Mouse (Mus musculus) liver, postnatal 0 days (tissue): ENCODE measurements around the gene Apba2. TPM values are rescaled to one million over a fixed set of nuclear protein-coding genes. Genes with fewer than 3 reads are reported as not detected.
A peak's percentile ranks its signal among the peaks of the same experiment; 100 is the strongest.

Source experiments
- ATAC-seq: fragments of 200-750 bp; cut with Nextera tagmentation; 2 replicates; pipeline ENCODE4 v1.8.0; 2017; ENCODE audit warnings: mild to moderate bottlenecking, moderate library complexity
- DNase-seq: peaks from one replicate; pipeline ENCODE4 v3.0.0-alpha.2; 2016
- H3K27ac ChIP-seq: fragments of 300-500 bp; sonication (generic); 2 replicates; pipeline ENCODE4 v1.5.1; 2014; ENCODE audit warnings: antibody characterized with exemption, moderate library complexity, mild to moderate bottlenecking, low read depth
- H3K27me3 ChIP-seq: fragments of 300-500 bp; sonication (generic); 2 replicates; pipeline ENCODE4 v1.6.1; 2014; ENCODE audit warnings: low read length, control low read depth, mixed read lengths; ENCODE audit not compliant: insufficient read depth
- H3K36me3 ChIP-seq: fragments of 300-500 bp; sonication (generic); replicated peaks from 2 replicates; pipeline ENCODE4 v1.6.1; 2014; ENCODE audit warnings: mild to moderate bottlenecking, control low read depth, low read length, moderate library complexity, mixed read lengths; ENCODE audit not compliant: insufficient read depth
- H3K4me1 ChIP-seq: fragments of 300-500 bp; sonication (generic); 2 replicates; pipeline ENCODE4 v1.6.1; 2014; ENCODE audit warnings: antibody characterized with exemption, mild to moderate bottlenecking, control low read depth; ENCODE audit not compliant: insufficient read depth
- H3K4me2 ChIP-seq: fragments of 300-500 bp; sonication (generic); 2 replicates; pipeline ENCODE4 v1.6.1; 2014; ENCODE audit warnings: low read depth, mild to moderate bottlenecking, low read length, moderate library complexity, mixed read lengths
- H3K4me3 ChIP-seq: fragments of 300-500 bp; sonication (generic); 2 replicates; pipeline ENCODE4 v1.5.1; 2014; ENCODE audit warnings: low read depth, low read length
- H3K9ac ChIP-seq: fragments of 300-500 bp; sonication (generic); replicated peaks from 2 replicates; pipeline ENCODE4 v1.6.1; 2014; ENCODE audit warnings: mild to moderate bottlenecking, moderate library complexity
- H3K9me3 ChIP-seq: fragments of 300-500 bp; sonication (generic); 2 replicates; pipeline ENCODE4 v1.6.1; 2016; ENCODE audit warnings: mild to moderate bottlenecking, control low read depth, low read length, mixed read lengths
- CTCF ChIP-seq: sonication (generic); IDR thresholded peaks from 2 replicates; pipeline ENCODE4 v1.5.1; 2016; ENCODE audit warnings: antibody characterized with exemption, low read depth
- EP300 ChIP-seq: IDR thresholded peaks from 2 replicates; pipeline ENCODE4 v1.6.1; 2016; ENCODE audit warnings: antibody characterized with exemption, low read depth, mild to moderate bottlenecking
- WGBS: fragments of 180-500 bp; shearing (Covaris S2); extraction: QIAGEN DNeasy Blood & Tissue Kit; methylation state at CpG from one replicate; pipeline ENCODE4 v1.1.7; 2014; ENCODE audit not compliant: insufficient replicate concordance; 5-methylcytosine and 5-hydroxymethylcytosine counted together
- polyA plus RNA-seq: library from polyadenylated mRNA; unstranded; fragments of >200 nt; fragmentation: Nextera tagmentation; extraction: Ambion mirVana; gene quantifications from 2 replicates; pipeline ENCODE4 v1.2.1, GENCODE M21; 2015

The Apba2 gene
- polyA plus RNA-seq, 1 experiment from 2014 or later = not detected

DNA sequence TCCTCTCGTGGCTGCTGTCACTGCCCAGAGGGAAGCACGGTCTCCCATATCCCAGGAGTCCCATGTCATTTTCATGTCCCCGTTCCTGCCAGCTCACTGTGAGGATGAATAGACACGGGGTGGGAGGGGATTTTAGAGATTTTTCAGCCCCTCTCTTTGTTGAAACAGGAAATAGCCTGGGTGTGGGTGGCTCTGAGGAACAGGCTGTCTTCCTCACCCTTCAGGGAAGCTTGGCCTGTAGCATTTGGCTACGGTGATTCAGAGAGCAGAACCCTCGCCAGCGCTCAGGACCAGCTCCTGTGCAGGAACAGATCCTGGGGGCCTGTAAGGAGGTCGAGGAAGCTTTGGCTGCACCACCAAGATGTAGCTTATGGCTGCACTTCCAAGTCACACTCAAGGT, 45.3 kb downstream of the Apba2 start:
- 60% methylated on average over 8 of the region's 8 CpGs for WGBS
- H3K4me1 ChIP-seq = no peaks in the 10 kb centered on the region
- H3K4me3 ChIP-seq = no peak overlapping the region
- H3K9me3 ChIP-seq = no peaks in the 10 kb centered on the region
- no peak overlapping the region for H3K9ac ChIP-seq
- no peaks in the 10 kb centered on the region for H3K27me3 ChIP-seq
- ATAC-seq = no peak
- no peak for TF ChIP-seq EP300
- TF ChIP-seq CTCF = no peak
- H3K4me2 ChIP-seq = no peak overlapping the region
- H3K36me3 ChIP-seq = no peaks in the 10 kb centered on the region
- H3K27ac ChIP-seq = no peak overlapping the region
- no peak for DNase-seq

- no peak overlapping the region for H3K9ac ChIP-seq
- no peaks in the 10 kb centered on the region for H3K36me3 ChIP-seq
- TF ChIP-seq CTCF (no peak), EP300 (no peak)
- H3K4me1 ChIP-seq = no peaks in the 10 kb centered on the region
- WGBS = 80% methylated on average over 1 of the region's 1 CpGs
- no peak overlapping the region for H3K4me2 ChIP-seq
- DNase-seq = no peak
- no peaks in the 10 kb centered on the region for H3K9me3 ChIP-seq
- no peak overlapping the region for H3K27ac ChIP-seq
- ATAC-seq = no peak
- no peak overlapping the region for H3K4me3 ChIP-seq
- no peaks in the 10 kb centered on the region for H3K27me3 ChIP-seq
These were observed 49.4 kb downstream of the Apba2 start for GRCm38 (mm10) chr7:64550856-64551255.

DNA sequence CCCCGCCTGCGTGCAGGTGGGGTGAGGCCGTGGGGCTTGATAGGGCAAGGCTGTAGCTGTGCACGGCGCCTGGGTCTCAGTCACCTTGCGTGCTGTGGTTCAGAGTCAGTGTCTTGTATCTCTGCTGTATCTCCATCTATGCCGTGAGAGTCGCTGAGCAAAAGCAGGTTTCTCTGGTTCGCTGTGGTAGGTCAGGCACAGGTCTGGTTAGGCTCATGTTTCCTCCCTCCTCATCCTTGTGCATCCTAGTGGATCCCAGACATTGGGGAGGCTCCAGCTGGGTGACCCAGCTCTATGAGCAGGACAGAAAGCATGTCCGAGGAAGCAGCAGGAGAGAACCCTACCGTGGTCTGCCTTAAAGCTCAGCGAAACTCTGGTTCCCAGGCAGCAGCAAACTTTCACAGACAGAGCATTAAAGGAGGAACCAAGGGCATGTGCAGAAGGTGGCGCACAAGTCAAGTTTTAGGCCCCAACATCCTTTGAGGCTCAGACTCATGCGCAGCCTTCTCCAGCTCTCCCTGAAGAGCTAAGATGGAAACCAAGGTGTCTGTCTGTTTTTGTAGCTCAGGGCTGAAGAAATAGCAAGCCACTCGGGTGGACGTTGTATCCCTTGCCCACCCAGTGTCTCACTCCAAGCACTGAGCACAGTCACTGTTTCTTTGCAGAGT, 51.2 kb downstream of the Apba2 start:
- H3K36me3 ChIP-seq = no peaks in the 10 kb centered on the region
- ATAC-seq (no peak), DNase-seq (no peak)
- TF ChIP-seq CTCF (no peak), EP300 (no peak)
- H3K9me3 ChIP-seq = no peaks in the 10 kb centered on the region
- no peak overlapping the region for H3K4me2 ChIP-seq
- H3K4me3 ChIP-seq = no peak overlapping the region
- no peak overlapping the region for H3K27ac ChIP-seq
- no peaks in the 10 kb centered on the region for H3K27me3 ChIP-seq
- 84% methylated on average over 10 of the region's 16 CpGs for WGBS
- no peak overlapping the region for H3K9ac ChIP-seq
- no peaks in the 10 kb centered on the region for H3K4me1 ChIP-seq

DNA sequence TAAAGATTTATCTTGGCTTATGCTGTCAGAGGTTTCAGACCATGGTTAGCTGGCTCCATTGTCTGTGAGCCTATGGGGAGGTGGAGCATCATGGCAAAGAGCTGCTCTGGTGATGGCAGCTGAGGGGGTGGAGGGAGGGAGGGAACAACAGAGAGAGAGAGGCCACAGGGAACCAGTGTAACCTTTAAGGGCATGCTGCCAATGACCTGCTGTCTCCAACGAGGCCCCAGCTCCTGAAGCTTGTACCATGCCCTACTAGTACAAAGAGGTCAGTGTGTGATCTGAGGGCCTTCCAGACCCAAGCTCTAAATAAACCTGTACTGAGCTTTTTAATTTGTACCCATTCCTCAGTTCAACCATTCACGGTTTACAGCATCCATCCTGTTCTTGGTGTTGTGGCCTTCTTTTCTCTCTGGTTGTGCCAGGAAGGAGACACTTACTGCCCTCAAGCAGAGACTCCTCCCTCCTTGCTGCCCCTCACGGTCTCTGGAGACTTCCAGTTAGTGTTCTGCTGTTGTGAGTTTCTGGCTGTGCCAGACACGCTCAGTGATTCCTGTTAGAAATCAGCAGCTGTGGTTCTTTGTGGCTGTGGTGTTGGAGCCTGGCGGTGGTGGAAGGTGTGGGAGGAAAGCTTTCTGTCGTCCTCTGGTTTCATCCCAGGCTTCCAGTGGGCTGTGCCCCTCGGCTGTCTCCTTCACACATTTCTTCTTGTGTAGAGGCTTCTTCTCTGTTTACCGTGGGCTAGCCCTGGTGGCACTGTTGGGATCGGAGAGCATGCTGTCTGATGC, 60.4 kb downstream of the Apba2 start:
- Histone ChIP-seq H3K4me2 (no peak overlapping the region), H3K27ac (no peak overlapping the region), H3K27me3 (no peaks in the 10 kb centered on the region), H3K36me3 (no peaks in the 10 kb centered on the region), H3K9ac (no peak overlapping the region), H3K4me3 (no peak overlapping the region), H3K9me3 (no peaks in the 10 kb centered on the region), H3K4me1 (no peaks in the 10 kb centered on the region)
- DNase-seq (no peak), ATAC-seq (peak; percentile 68)
- TF ChIP-seq EP300 = no peak
- no peak for TF ChIP-seq CTCF
- 61% methylated on average over 9 of the region's 9 CpGs for WGBS

GRCm38 (mm10) chr7:64564891-64565571, 63.5 kb downstream of the Apba2 start:
- no peaks in the 10 kb centered on the region for H3K36me3 ChIP-seq
- H3K9me3 ChIP-seq = no peaks in the 10 kb centered on the region
- H3K4me2 ChIP-seq = no peak overlapping the region
- WGBS = 66% methylated on average over 7 of the region's 7 CpGs
- H3K4me3 ChIP-seq = no peak overlapping the region
- H3K27ac ChIP-seq = no peak overlapping the region
- TF ChIP-seq EP300 = no peak
- TF ChIP-seq CTCF = no peak
- H3K27me3 ChIP-seq = no peaks in the 10 kb centered on the region
- no peak for ATAC-seq
- no peaks in the 10 kb centered on the region for H3K4me1 ChIP-seq
- no peak for DNase-seq
- no peak overlapping the region for H3K9ac ChIP-seq
